Mouse (Mus musculus) embryo, embryonic 11.5 days (tissue): ENCODE measurements around the gene Col24a1.

Experiments used
- DNase-seq: peaks from one replicate; pipeline ENCODE4 v3.0.0-alpha.2; 2012; ENCODE audit warnings: low read depth, low spot score

The Col24a1 gene

DNA sequence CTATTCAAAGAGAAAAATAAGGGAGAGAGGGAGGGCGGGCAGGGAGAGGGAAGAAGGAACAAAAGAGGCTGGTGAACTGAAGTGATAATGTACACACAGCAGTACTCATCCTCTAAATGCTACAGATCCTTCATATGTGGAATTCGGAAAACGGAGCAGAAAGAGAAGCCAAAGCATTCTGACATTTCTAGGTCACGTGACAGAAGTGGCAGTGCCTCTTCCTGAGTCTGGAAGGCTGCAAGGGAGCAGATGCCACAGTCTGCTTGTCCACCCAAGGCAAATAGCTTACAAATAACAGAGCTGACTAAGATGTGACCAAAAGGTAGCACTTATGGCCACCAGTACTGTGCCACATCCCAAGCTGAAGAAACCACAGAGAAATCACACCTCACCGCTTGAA lies 164.8 kb downstream of the Col24a1 start:
- DNase-seq: no peak

- no peak for DNase-seq
Observed at GRCm38 (mm10) chr3:145462351-145462750, 170.1 kb downstream of the Col24a1 start.

- no peak for DNase-seq
Observed at GRCm38 (mm10) chr3:145463731-145464130, 171.5 kb downstream of the Col24a1 start.

DNA sequence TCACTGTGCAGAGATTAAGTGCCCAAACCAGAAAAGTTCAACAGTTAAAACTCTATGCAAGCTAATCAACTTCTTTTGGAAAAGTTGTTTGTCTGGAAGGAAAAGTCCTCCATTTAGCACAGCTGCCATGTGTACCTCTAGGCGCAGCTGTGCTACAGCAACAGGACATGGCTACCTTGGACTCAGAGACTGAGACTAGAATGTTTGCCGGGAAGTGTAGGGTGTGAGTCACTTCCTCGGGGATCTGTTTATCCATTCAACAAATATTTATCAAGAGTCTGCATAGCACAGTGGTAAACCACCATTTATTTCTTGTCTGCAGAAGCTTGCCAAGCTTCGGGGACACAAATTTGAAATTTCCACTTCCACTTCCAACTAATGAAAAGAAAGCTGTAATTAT lies 178.8 kb downstream of the Col24a1 start:
- DNase-seq: no peak

- no peak for DNase-seq
Observed at GRCm38 (mm10) chr3:145474163-145474562, 181.9 kb downstream of the Col24a1 start.

DNA sequence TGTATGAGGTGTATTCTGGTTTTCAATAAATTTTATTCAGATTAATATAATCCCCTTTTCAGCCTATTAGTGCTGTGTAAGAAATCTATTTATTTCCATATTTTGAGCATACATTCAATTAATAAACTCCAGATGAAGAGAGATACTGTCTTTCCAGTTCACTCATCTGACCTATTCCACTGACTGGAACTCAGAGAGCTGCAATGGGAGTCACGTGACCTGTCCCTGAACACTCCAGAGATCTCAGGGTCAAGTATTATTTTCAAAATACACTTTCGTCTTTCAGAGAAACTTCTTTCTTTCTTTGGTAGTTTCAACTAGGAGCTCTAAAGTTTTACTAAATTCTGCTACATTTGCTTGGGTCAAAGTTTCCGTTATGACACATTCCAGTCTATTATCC lies 184.4 kb downstream of the Col24a1 start:
- no peak for DNase-seq

DNA sequence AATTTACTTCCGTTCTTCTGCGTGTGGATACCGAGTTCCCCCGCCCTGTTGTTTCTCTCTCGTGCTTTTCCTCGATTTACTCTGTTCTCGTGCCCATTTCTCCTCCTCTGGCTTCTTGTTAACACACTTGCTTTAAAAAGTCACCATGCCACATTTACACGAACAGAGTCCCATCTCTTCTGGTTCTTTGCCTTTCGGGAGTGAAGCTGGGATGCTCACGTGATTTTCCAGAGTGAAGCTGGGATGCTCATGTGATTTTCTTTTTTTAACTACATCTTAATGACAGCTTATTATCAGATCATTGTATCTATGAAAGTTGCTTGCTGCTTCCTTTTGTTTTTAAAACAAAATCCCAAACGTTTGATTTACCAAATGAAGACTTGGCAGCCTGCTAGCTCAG lies 184.8 kb downstream of the Col24a1 start:
- no peak for DNase-seq

GRCm38 (mm10) chr3:145478446-145478845 lies 186.2 kb downstream of the Col24a1 start:
- DNase-seq: no peak

DNA sequence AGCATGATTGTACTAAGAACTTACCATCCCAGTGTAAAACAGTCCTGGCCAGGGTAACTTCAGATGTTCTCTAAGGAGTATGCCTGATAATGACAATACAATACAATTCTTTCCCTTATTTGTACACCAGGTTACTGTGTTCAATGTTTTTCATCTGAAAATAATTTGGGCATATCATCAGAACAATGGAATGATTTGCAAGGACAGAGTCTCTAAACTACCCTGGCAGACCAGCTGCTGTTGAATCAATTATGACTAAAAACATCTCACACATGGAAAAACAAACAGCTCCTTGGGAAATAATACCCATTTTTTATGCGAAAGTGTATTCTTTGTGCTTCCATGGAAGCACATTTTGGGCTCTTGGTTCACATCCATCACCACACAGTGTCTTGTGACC lies 198.0 kb downstream of the Col24a1 start:
- no peak for DNase-seq

DNA sequence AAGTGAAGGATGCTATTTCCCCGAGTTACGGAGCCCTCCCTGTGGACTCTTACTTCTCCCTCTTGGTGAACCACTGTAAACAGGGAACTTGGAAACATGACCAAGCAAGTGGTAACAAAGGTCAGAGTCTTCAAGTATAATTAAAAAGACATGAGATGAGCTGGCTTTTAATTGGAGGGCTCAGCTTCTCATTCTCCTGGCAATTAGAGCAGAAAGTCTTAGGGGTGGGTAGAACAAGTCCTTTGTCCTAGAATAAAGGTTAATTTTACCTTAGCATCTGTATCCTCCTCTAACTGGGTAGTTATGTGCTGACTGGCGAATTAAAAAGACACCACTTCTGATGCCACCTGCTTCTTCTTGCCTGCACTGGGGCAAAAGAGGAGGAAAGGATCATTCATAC lies 199.1 kb downstream of the Col24a1 start:
- no peak for DNase-seq

- no peak for DNase-seq
Observed at GRCm38 (mm10) chr3:145498127-145498526, 205.9 kb downstream of the Col24a1 start.

DNA sequence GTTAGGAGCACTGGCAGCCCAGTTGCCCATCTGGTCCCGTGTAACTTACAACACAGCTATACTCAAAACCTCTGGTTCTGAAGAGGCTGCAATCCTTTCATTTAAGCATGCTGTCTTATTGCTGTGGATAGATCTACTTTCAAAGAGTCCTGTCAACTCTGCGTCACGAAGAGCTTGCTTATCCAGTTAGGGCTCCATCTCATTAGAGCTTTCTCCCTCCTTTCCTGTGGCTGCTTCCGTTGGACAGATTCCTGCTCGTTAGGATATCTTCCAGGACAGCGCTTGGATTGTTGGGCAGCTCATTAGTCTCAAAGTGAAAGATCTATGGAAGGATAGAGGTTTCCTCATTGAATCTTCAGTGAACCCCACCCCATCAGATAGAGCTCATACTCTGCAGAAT lies 206.6 kb downstream of the Col24a1 start:
- no peak for DNase-seq

DNA sequence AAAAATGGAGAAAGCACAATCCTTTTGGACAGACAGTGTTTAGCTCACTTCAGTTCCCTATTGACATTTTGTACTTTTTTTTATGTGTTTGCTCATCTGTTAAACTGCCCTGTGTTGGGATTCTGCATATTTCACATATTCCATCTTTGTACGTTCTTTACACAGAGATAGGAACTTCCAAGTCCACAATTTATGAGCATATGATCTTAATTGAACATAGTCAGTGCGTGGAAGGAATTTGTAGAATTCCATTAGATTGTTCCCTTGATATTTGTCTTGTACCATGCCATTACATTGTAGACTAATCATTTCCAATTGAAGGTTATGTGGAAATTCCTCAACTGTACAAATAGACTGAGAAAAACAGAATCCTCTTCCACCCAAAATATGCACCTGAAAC lies 212.6 kb downstream of the Col24a1 start:
- no peak for DNase-seq

GRCm38 (mm10) chr3:145508550-145508949 lies 216.3 kb downstream of the Col24a1 start:
- DNase-seq: no peak

- no peak for DNase-seq
Observed at GRCm38 (mm10) chr3:145514197-145514596, 221.9 kb downstream of the Col24a1 start.

DNA sequence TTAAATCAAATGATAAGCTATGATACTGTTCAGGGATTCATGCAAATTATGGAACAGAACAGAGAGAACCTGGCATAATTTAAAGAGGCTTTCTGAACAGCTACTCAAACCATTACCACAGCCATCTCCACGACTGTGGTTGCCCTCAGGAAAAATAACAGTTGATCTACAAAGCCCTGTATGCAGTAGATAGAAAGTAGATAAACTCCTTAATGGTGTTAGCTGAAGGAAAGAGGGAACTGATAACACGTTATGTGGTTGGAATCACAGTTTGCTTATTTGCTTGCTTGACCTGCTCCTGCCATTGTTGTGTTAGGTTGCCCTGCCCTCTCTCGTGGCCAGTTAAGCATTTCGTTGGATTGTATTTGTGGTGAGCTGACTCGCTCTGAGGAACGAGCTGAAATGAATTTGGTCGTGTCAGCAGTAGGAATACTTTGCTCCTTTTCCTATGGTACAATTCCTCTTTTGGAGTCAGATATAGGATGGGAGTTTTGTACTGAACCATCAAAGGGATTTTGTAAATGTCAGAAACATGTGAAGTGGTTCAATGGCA lies 229.3 kb downstream of the Col24a1 start:
- no peak for DNase-seq

DNA sequence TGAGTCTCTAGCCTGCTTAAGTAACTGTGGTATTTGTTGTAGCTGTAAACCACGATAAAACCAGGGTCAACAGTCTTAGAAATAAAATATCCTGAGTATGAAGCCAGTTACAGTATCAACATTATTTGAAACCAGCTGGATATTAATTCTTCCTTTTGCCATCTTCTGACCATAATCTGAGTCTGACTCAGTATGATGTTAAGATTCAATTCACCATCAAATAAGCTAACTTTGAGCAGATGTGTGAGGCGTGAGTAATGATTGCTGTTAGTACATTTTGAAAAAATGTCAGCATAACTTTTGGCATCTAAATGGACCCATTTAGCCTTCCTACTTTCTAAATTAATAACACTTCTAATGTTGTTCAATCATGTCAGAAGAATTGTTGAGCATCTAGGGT lies 230.0 kb downstream of the Col24a1 start:
- no peak for DNase-seq

GRCm38 (mm10) chr3:145525266-145525665 lies 233.0 kb downstream of the Col24a1 start:
- DNase-seq: no peak

DNA sequence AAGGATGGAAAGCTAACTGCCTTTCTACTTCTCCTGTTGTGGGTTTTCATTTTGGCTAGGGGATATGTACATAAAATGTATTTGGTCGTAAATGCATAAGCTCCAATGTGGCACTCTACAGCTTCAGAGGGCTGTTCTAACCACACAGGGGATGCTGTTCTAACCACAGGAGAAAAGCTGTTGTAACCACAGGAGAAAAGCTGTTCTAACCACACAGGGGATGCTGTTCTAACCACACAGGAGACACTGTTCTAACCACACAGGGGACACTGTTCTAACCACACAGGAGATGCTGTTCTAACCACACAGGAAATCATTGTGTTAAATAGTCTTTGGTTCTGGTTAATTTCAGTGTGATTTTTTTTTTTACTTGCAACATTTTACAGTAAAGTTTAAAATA lies 245.6 kb downstream of the Col24a1 start:
- no peak for DNase-seq

DNA sequence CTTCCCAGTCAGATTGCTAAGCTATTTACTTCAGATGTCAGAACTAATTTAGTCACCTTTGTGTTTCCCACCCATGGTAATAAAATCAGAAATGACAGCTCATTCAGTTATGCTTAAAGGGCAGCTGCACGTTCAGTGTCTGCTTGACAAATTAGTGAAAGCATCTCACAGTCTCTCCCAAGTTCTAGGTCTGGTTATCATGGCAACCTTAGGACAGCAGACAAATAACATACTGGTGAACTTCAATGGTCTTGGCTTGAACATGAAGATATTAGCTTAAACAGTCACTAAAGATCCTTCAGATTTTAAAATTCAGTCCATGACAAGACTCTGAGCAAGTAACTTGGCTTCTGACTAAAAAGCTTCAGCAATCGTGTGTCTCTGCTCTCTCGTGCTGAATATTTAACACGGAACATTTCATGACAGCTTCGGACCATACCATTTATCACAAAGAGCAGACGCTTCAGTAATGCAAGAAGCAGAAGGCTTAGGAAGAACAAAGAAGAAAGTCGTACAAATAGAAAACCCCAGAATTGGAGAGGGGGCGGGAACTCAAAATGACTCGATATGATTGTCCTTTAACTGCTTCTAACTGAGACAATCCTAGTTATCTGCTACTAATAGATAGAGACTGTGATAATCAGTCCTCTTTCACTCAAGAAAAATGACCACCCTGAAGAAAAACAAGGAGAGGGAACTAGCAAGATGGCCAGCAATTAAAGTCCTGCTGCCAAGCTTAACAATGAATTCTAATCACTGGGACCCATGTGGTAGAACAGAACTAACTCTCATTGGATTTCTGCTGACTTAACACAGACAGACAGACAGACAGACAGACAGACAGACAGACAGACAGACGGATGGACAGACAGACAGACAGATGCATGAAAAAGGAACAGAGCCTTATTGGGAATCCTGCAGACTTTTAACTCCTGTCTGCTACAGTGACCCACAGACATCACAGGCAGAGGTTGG lies 256.5 kb downstream of the Col24a1 start:
- DNase-seq: no peak

DNA sequence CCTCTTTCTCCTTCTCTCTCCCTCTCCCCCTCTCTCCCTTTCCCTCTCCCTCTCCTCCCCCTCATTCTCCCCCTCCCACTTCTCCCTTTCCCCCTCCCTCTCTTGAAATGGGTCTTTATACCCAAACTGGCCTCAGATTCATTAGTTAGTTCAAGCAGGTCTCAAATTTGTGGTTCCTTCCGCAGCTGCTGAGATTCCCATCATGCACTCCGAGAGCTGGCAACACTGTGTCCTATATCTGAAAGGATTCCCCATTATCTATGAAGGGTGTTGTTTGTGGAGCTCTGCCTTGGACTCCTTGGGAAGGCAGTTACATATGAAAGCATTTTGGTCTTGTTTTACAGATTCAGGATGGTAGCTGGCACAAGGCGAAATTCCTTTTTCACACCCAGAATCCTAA lies 257.9 kb downstream of the Col24a1 start:
- DNase-seq: no peak

- DNase-seq: no peak
Observed at GRCm38 (mm10) chr3:145554388-145554787, 262.1 kb downstream of the Col24a1 start.

GRCm38 (mm10) chr3:145556206-145556605 lies 263.9 kb downstream of the Col24a1 start:
- no peak for DNase-seq
